Mouse (Mus musculus) mouse embryonic stem cell (cell line): ENCODE results near the gene Ccdc3.

Experiments
- in situ Hi-C, 2 experiments: fragments of 300-500 bp; cut with MboI; formaldehyde crosslinking; loops; 1 replicate in 1 of 2; 3 replicates in 1 of 2; pipeline ENCODE4 v1.14.3; 2019 to 2020; ENCODE audit warnings: low sequenced_read_pairs in 2 of 2, low pct_unique_long_range_greater_than_20kb in 1 of 2, mixed read lengths in 1 of 2; ENCODE audit not compliant: unreplicated experiment in 1 of 2

Ccdc3 gene

DNA sequence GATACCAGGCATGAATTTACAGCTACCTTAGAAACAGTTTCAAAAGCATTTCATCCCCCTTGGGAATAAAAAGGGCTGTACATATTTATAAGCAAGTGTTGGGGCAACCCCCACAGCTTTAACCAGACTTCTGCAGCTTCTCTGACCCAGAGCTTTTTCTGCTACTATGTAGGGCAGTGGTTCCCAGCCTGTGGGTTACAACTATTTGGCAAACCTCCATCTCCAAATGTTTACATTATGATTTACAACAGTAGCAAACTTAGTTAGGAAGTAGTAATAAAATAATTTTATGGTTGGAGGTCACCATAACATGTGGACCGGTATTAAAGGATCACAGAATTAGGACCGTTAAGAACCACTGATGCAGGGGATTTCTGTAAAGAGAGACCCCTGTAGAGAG, 130.4 kb downstream of the Ccdc3 start:
- in situ Hi-C loops: no loop called here
